Mouse (Mus musculus) limb, embryonic 14.5 days (tissue): ENCODE results near the gene Zer1. TPM values are rescaled to one million over a fixed set of nuclear protein-coding genes. Genes with fewer than 3 reads are reported as not detected.
"Not testable (repeated sequence)": the region's sequence is repeated elsewhere in the genome, so short reads cannot be mapped to it uniquely, and the experiment has no call there.

Experiments used
- ATAC-seq: fragments of 200-750 bp; cut with Nextera tagmentation; 2 replicates; pipeline ENCODE4 v1.8.0; 2017; ENCODE audit warnings: low read depth, moderate number of reproducible peaks, moderate TSS enrichment; ENCODE audit not compliant: low FRiP score
- DNase-seq: peaks from one replicate; pipeline ENCODE4 v3.0.0-alpha.2; 2015; ENCODE audit warnings: low spot score
- H3K27ac ChIP-seq: fragments of 300-500 bp; sonication (generic); replicated peaks from 2 replicates; pipeline ENCODE4 v1.5.1; 2014; ENCODE audit warnings: low read depth, mild to moderate bottlenecking, low read length, moderate library complexity, mixed read lengths
- H3K27me3 ChIP-seq: fragments of 300-500 bp; sonication (generic); 2 replicates; pipeline ENCODE4 v1.6.1; 2014; ENCODE audit warnings: low read length, mixed read lengths; ENCODE audit not compliant: control insufficient read depth, insufficient read depth
- H3K36me3 ChIP-seq: fragments of 300-500 bp; sonication (generic); 2 replicates; pipeline ENCODE4 v1.6.1; 2014; ENCODE audit warnings: mild to moderate bottlenecking, low read length, moderate library complexity, mixed read lengths; ENCODE audit not compliant: control insufficient read depth, insufficient read depth
- H3K4me1 ChIP-seq: fragments of 300-500 bp; sonication (generic); 2 replicates; pipeline ENCODE4 v1.6.1; 2014; ENCODE audit warnings: antibody characterized with exemption, low read length, mixed read lengths; ENCODE audit not compliant: control insufficient read depth, insufficient read depth
- H3K4me2 ChIP-seq: fragments of 300-500 bp; sonication (generic); replicated peaks from 2 replicates; pipeline ENCODE4 v1.6.1; 2014; ENCODE audit warnings: low read depth, mild to moderate bottlenecking, low read length, moderate library complexity; ENCODE audit not compliant: severe bottlenecking
- H3K4me3 ChIP-seq: fragments of 300-500 bp; sonication (generic); replicated peaks from 2 replicates; pipeline ENCODE4 v1.5.1; 2014; ENCODE audit warnings: low read length
- H3K9ac ChIP-seq: fragments of 300-500 bp; sonication (generic); 2 replicates; pipeline ENCODE4 v1.6.1; 2014; ENCODE audit warnings: mild to moderate bottlenecking, low read depth, low read length, moderate library complexity; ENCODE audit not compliant: severe bottlenecking
- H3K9me3 ChIP-seq: fragments of 300-500 bp; sonication (generic); 2 replicates; pipeline ENCODE4 v1.6.1; 2016; ENCODE audit warnings: low read length; ENCODE audit not compliant: control insufficient read depth
- POLR2A ChIP-seq: fragments of 200-500 bp; IDR thresholded peaks from 2 replicates; pipeline ENCODE4 v1.8.0; 2012; ENCODE audit warnings: inconsistent platforms, mild to moderate bottlenecking, moderate library complexity, borderline replicate concordance; ENCODE audit not compliant: insufficient read depth, insufficient read length; ENCODE audit errors: extremely low read depth
- WGBS: fragments of 180-500 bp; shearing (Covaris S2); extraction: QIAGEN DNeasy Blood & Tissue Kit; methylation state at CpG from one replicate; pipeline ENCODE4 v1.1.7; 2014; 5-methylcytosine and 5-hydroxymethylcytosine counted together
- polyA plus RNA-seq, 2 experiments: library from polyadenylated mRNA; depleted of rRNA in 1 of 2; stranded (reverse) in 1 of 2; unstranded in 1 of 2; fragments of >200 nt; fragmentation: Nextera tagmentation in 1 of 2; extraction: Ambion mirVana in 1 of 2; gene quantifications; 2 replicates each; pipeline versions ENCODE4 v1.2.1 to v1.2.3; 2012 to 2014

The Zer1 gene
- polyA plus RNA-seq, 2 experiments = 9.7 to 60.3 TPM

- ATAC-seq = no peak
- 45% methylated on average over 9 of the region's 9 CpGs for WGBS
Observed at GRCm38 (mm10) chr2:30164340-30164932, 40.1 kb upstream of the Zer1 start.

GRCm38 (mm10) chr2:30161809-30162208 is 37.4 kb upstream of the Zer1 start:
- Histone ChIP-seq H3K4me3 (no peak overlapping the region), H3K4me1 (no peaks in the 10 kb centered on the region), H3K27me3 (no peaks in the 10 kb centered on the region), H3K4me2 (no peak overlapping the region), H3K27ac (no peak overlapping the region), H3K9me3 (peaks cover 12% of the 10 kb centered on the region; the same call in 1 of the 2 replicates), H3K36me3 (no peaks in the 10 kb centered on the region), H3K9ac (no peak overlapping the region)
- no peak for TF ChIP-seq POLR2A
- ATAC-seq = no peak
- DNase-seq = peak; percentile 70

More at GRCm38 (mm10) chr2:30164340-30164932, 40.1 kb upstream of the Zer1 start:
- no peak for TF ChIP-seq POLR2A
- Histone ChIP-seq H3K9me3 (peaks cover 14% of the 10 kb centered on the region; the same call in 1 of the 2 replicates), H3K4me2 (no peak overlapping the region), H3K27me3 (no peaks in the 10 kb centered on the region), H3K27ac (no peak overlapping the region), H3K4me1 (no peaks in the 10 kb centered on the region), H3K9ac (no peak overlapping the region), H3K4me3 (no peak overlapping the region), H3K36me3 (no peaks in the 10 kb centered on the region)
- DNase-seq = no peak

GRCm38 (mm10) chr2:30159871-30160270 is 35.5 kb upstream of the Zer1 start:
- not testable (repeated sequence) for H3K27me3 ChIP-seq, H3K4me1 ChIP-seq, H3K9ac ChIP-seq, DNase-seq, ATAC-seq, H3K9me3 ChIP-seq, H3K36me3 ChIP-seq, H3K4me3 ChIP-seq, H3K4me2 ChIP-seq, H3K27ac ChIP-seq
- WGBS = 71% methylated on average over 7 of the region's 10 CpGs

- ATAC-seq = no peak
- H3K4me1 ChIP-seq = no peaks in the 10 kb centered on the region
- no peaks in the 10 kb centered on the region for H3K9me3 ChIP-seq
- H3K27me3 ChIP-seq = no peaks in the 10 kb centered on the region
- no peak for DNase-seq
- WGBS = 78% methylated on average over 8 of the region's 8 CpGs
- no peak overlapping the region for H3K27ac ChIP-seq
- H3K36me3 ChIP-seq = peaks cover 41% of the 10 kb centered on the region
- no peak overlapping the region for H3K4me3 ChIP-seq
- no peak overlapping the region for H3K9ac ChIP-seq
- no peak for TF ChIP-seq POLR2A
- H3K4me2 ChIP-seq = no peak overlapping the region
Observed at GRCm38 (mm10) chr2:30152616-30153015, 28.2 kb upstream of the Zer1 start.

GRCm38 (mm10) chr2:30151840-30152239 is 27.5 kb upstream of the Zer1 start:
- H3K36me3 ChIP-seq = peaks cover 48% of the 10 kb centered on the region
- H3K27ac ChIP-seq = no peak overlapping the region
- no peak for TF ChIP-seq POLR2A
- ATAC-seq (no peak), DNase-seq (no peak)
- no peaks in the 10 kb centered on the region for H3K4me1 ChIP-seq
- H3K4me2 ChIP-seq = no peak overlapping the region
- WGBS = 86% methylated on average over 11 of the region's 11 CpGs
- H3K27me3 ChIP-seq = no peaks in the 10 kb centered on the region
- H3K9ac ChIP-seq = no peak overlapping the region
- no peak overlapping the region for H3K4me3 ChIP-seq
- H3K9me3 ChIP-seq = no peaks in the 10 kb centered on the region

- Histone ChIP-seq H3K27ac (no peak overlapping the region), H3K4me2 (no peak overlapping the region), H3K4me3 (no peak overlapping the region), H3K4me1 (no peaks in the 10 kb centered on the region), H3K36me3 (peaks cover 86% of the 10 kb centered on the region), H3K9ac (no peak overlapping the region), H3K9me3 (no peaks in the 10 kb centered on the region), H3K27me3 (no peaks in the 10 kb centered on the region)
- DNase-seq (no peak), ATAC-seq (no peak)
- 96% methylated on average over 4 of the region's 4 CpGs for WGBS
- no peak for TF ChIP-seq POLR2A
Observed at GRCm38 (mm10) chr2:30147466-30147865, 23.1 kb upstream of the Zer1 start.
